Mouse (Mus musculus) erythroblast, embryonic 14.5 days (primary cell): ENCODE results near the gene Gm15080. TPM values are rescaled to one million over a fixed set of nuclear protein-coding genes. Genes with fewer than 3 reads are reported as not detected.
"Not testable (repeated sequence)": the region's sequence is repeated elsewhere in the genome, so short reads cannot be mapped to it uniquely, and the experiment has no call there.

Source experiments
- H3K27me3 ChIP-seq: 2 replicates; pipeline ENCODE4 v1.6.1; 2012; ENCODE audit warnings: inconsistent platforms; ENCODE audit not compliant: control insufficient read depth
- H3K36me3 ChIP-seq: 2 replicates; pipeline ENCODE4 v1.6.1; 2012; ENCODE audit warnings: mild to moderate bottlenecking, inconsistent platforms; ENCODE audit not compliant: control insufficient read depth
- H3K4me1 ChIP-seq: 2 replicates; pipeline ENCODE4 v1.6.1; 2012; ENCODE audit warnings: inconsistent platforms; ENCODE audit not compliant: control insufficient read depth
- H3K4me3 ChIP-seq: replicated peaks from 2 replicates; pipeline ENCODE3; 2012; ENCODE audit warnings: moderate library complexity, mild to moderate bottlenecking, inconsistent platforms
- H3K9me3 ChIP-seq: 2 replicates; pipeline ENCODE4 v1.6.1; 2012; ENCODE audit warnings: low read length, inconsistent platforms, mixed read lengths; ENCODE audit not compliant: control insufficient read depth
- polyA plus RNA-seq: library from polyadenylated mRNA; stranded (reverse); fragments of >175 nt; gene quantifications from 2 replicates; pipeline ENCODE4 v1.2.3, GENCODE M21; 2012

The Gm15080 gene
- not detected in 2 replicates for polyA plus RNA-seq

GRCm38 (mm10) chrX:147992693-147993092 lies at the start of gene Gm15080:
Gene Gm15080, plus strand, starts transcription at chrX:147992993.
- H3K9me3 ChIP-seq, H3K4me1 ChIP-seq, H3K27me3 ChIP-seq, H3K36me3 ChIP-seq, H3K4me3 ChIP-seq: not testable (repeated sequence)

Other genes starting within 250 kb of the Gm15080 start
- gene Gm15128, start 227.0 kb upstream of the Gm15080 start, polyA plus RNA-seq = not detected in 2 replicates
- not detected in 2 replicates for gene Gm15107, start 187.7 kb downstream of the Gm15080 start, polyA plus RNA-seq